Comparison of ENCODE assay signal across 8 mouse cellular contexts in genomic region chr13:45538532-45539204, GRCm38 (mm10). TPM values are rescaled to one million over a fixed set of nuclear protein-coding genes. Genes with fewer than 3 reads are reported as not detected.
A peak's percentile ranks its signal among the peaks of the same experiment; 100 is the strongest.
DNase-seq lines count a peak whose midpoint lies in the region; ATAC-seq and TF ChIP-seq lines count a peak whose summit lies in the region.

No protein-coding gene starts in this region.

- no peaks in the 10 kb centered on the region for H3K27me3 ChIP-seq in neural tube, embryonic 11.5 days (ENCODE audit: control insufficient read depth, insufficient read depth, low read length)
- no peaks in the 10 kb centered on the region for H3K27me3 ChIP-seq in embryonic facial prominence, embryonic 10.5 days (replicated peaks; ENCODE audit: low read depth, poor library complexity, severe bottlenecking)
- H3K27me3 ChIP-seq in intestine, embryonic 16.5 days (replicated peaks; ENCODE audit: control insufficient read depth, insufficient read depth, low read length): no peaks in the 10 kb centered on the region
- no peaks in the 10 kb centered on the region for H3K27me3 ChIP-seq in small intestine, adult 2 months (ENCODE audit: control insufficient read depth, insufficient read depth, low read length)

- WGBS in neural tube, embryonic 11.5 days: 34% methylated on average over 9 of the region's 10 CpGs
- 30% methylated on average over 10 of the region's 10 CpGs for WGBS in embryonic facial prominence, embryonic 10.5 days
- 31% methylated on average over 10 of the region's 10 CpGs for WGBS in intestine, embryonic 16.5 days
- WGBS in small intestine, adult 2 months: 24% methylated on average over 10 of the region's 10 CpGs

- H3K9me3 ChIP-seq in neural tube, embryonic 11.5 days (ENCODE audit: control insufficient read depth, low read length): no peaks in the 10 kb centered on the region
- H3K9me3 ChIP-seq in embryonic facial prominence, embryonic 10.5 days: no peaks in the 10 kb centered on the region; the same call in 1 of the 2 replicates
- no peaks in the 10 kb centered on the region for H3K9me3 ChIP-seq in intestine, embryonic 16.5 days (ENCODE audit: control insufficient read depth, low read length)

- TF ChIP-seq POLR2A in small intestine, adult 2 months (IDR thresholded peaks at IDR 0.05; ENCODE audit: low read depth, low read length): no peak

- H3K4me2 ChIP-seq in neural tube, embryonic 11.5 days (ENCODE audit: low read depth): peak overlapping the region; percentile 54
- peak overlapping the region; percentile 58 for H3K4me2 ChIP-seq in intestine, embryonic 16.5 days (ENCODE audit: low read depth, low read length)

- peak; percentile 35; the same call in 1 of the 2 replicates for TF ChIP-seq CTCF in small intestine, adult 2 months (IDR thresholded peaks at IDR 0.05; ENCODE audit: extremely low read depth, insufficient read length, insufficient replicate concordance, low read depth, low read length)

- H3K9ac ChIP-seq in neural tube, embryonic 11.5 days (ENCODE audit: low read length): peak overlapping the region; percentile 49; the same call in 1 of the 2 replicates
- H3K9ac ChIP-seq in intestine, embryonic 16.5 days (ENCODE audit: low read depth, low read length): peak overlapping the region; percentile 44

- H3K4me1 ChIP-seq in neural tube, embryonic 11.5 days (ENCODE audit: control insufficient read depth, insufficient read depth, low read length): peaks cover 3% of the 10 kb centered on the region; the same call in 1 of the 2 replicates
- peaks cover 19% of the 10 kb centered on the region for H3K4me1 ChIP-seq in embryonic facial prominence, embryonic 10.5 days
- no peaks in the 10 kb centered on the region for H3K4me1 ChIP-seq in intestine, embryonic 16.5 days (ENCODE audit: control insufficient read depth, insufficient read depth, low read length)
- no peaks in the 10 kb centered on the region for H3K4me1 ChIP-seq in small intestine, adult 2 months (ENCODE audit: control insufficient read depth, insufficient read depth, insufficient read length, low read length)

- H3K27ac ChIP-seq in neural tube, embryonic 11.5 days (ENCODE audit: low read depth, low read length): no peak overlapping the region
- peak overlapping the region; percentile 75 for H3K27ac ChIP-seq in embryonic facial prominence, embryonic 10.5 days (replicated peaks)
- no peak overlapping the region for H3K27ac ChIP-seq in intestine, embryonic 16.5 days (ENCODE audit: low read length)
- no peak overlapping the region for H3K27ac ChIP-seq in small intestine, adult 2 months (ENCODE audit: insufficient read depth, low read depth, low read length)

- ATAC-seq in neural tube, embryonic 11.5 days (ENCODE audit: insufficient read depth, low FRiP score, low TSS enrichment): peak; percentile 87
- peak; percentile 79 for ATAC-seq in intestine, embryonic 16.5 days

- no peaks in the 10 kb centered on the region for H3K36me3 ChIP-seq in neural tube, embryonic 11.5 days (ENCODE audit: control insufficient read depth, insufficient read depth, low read length)
- no peaks in the 10 kb centered on the region for H3K36me3 ChIP-seq in embryonic facial prominence, embryonic 10.5 days (replicated peaks)
- H3K36me3 ChIP-seq in intestine, embryonic 16.5 days (ENCODE audit: control insufficient read depth, insufficient read depth, low read length): peaks cover 2% of the 10 kb centered on the region; the same call in 1 of the 2 replicates
- H3K36me3 ChIP-seq in small intestine, adult 2 months (ENCODE audit: control insufficient read depth, insufficient read depth, low read length): no peaks in the 10 kb centered on the region

- peak; percentile 85 for DNase-seq in neural tube, embryonic 11.5 days (ENCODE audit: low spot score)
- no peak for DNase-seq in neural tube, embryonic 10.5 days (ENCODE audit: extremely low spot score, low spot score)
- peak; percentile 85 for DNase-seq in embryonic facial prominence, embryonic 10.5 days (ENCODE audit: low spot score)
- DNase-seq in heart, adult 11 months: peak; percentile 97
- DNase-seq in left cerebral cortex, postnatal 25 days (ENCODE audit: low spot score in 2 of 2): peak; percentile 71 to 90
- DNase-seq in mesoderm, embryonic 11.5 days (ENCODE audit: low read depth, low spot score): peak; percentile 69

- intact Hi-C loops in left cerebral cortex, postnatal 25 days (cut with DNase I): loop anchor here (2.0 to 5.0 kb wide), 3 partner anchors 32 to 719 kb away; no protein-coding TSS in a partner anchor

- peak overlapping the region; percentile 22 for H3K4me3 ChIP-seq in neural tube, embryonic 11.5 days (ENCODE audit: low read depth, low read length)
- peak overlapping the region; percentile 55 for H3K4me3 ChIP-seq in embryonic facial prominence, embryonic 10.5 days
- H3K4me3 ChIP-seq in intestine, embryonic 16.5 days (ENCODE audit: low read length): peak overlapping the region; percentile 41
- peak overlapping the region; percentile 13; the same call in 1 of the 2 replicates for H3K4me3 ChIP-seq in small intestine, adult 2 months (ENCODE audit: low read depth, low read length)

RNA-seq across cellular contexts. Expression of gene Gmpr, which starts 31.4 kb away (rescaled TPM):
- 27.7 and 29.1 TPM in 2 replicates for polyA plus RNA-seq in neural tube, embryonic 11.5 days (2014; fragmentation: Nextera tagmentation; extraction: Ambion mirVana)
- 22.5 and 25.6 TPM in 2 replicates for polyA plus RNA-seq in embryonic facial prominence, embryonic 10.5 days (2016; fragmentation: Nextera tagmentation; extraction: Ambion mirVana)
- 24.4 and 31.1 TPM in 2 replicates for polyA plus RNA-seq in intestine, embryonic 16.5 days (2015; fragmentation: Nextera tagmentation; extraction: Ambion mirVana)
- total RNA-seq in left cerebral cortex, postnatal 25 days (2021): 10 to 100 TPM; 41.8 to 47.4 TPM
- polyA plus RNA-seq in small intestine, adult 2 months (2012; rRNA removed): 3.9 and 5.4 TPM in 2 replicates
